Mouse (Mus musculus): ENCODE data around the gene Cryl1. TPM values are rescaled to one million over a fixed set of nuclear protein-coding genes. Genes with fewer than 3 reads are reported as not detected.

Cryl1 gene
- polyA plus RNA-seq, 1 experiment from 2014 or later: 5.2 TPM

- ATAC-seq: no peak
- Histone ChIP-seq H3K9ac (no peak overlapping the region), H3K27ac (no peak overlapping the region), H3K27me3 (no peaks in the 10 kb centered on the region), H3K9me3 (replicated peaks) (no peaks in the 10 kb centered on the region), H3K4me2 (no peak overlapping the region), H3K36me3 (ENCODE audit: poor library complexity, severe bottlenecking) (no peaks in the 10 kb centered on the region), H3K4me1 (no peaks in the 10 kb centered on the region), H3K4me3 (no peak overlapping the region)
- WGBS: 45% methylated on average over 2 of the region's 2 CpGs
Observed at GRCm38 (mm10) chr14:57300530-57300929, 97.8 kb downstream of the Cryl1 start.

- H3K9me3 ChIP-seq (replicated peaks): no peaks in the 10 kb centered on the region
- WGBS: 60% methylated on average over 5 of the region's 5 CpGs
- no peaks in the 10 kb centered on the region for H3K36me3 ChIP-seq (ENCODE audit: poor library complexity, severe bottlenecking)
- no peak for ATAC-seq
- H3K27me3 ChIP-seq: no peaks in the 10 kb centered on the region
- H3K4me1 ChIP-seq: no peaks in the 10 kb centered on the region
- no peak overlapping the region for H3K9ac ChIP-seq
- no peak overlapping the region for H3K4me2 ChIP-seq
- H3K4me3 ChIP-seq: no peak overlapping the region
- no peak overlapping the region for H3K27ac ChIP-seq
Observed at GRCm38 (mm10) chr14:57297672-57298071, 100.7 kb downstream of the Cryl1 start.

GRCm38 (mm10) chr14:57291399-57291942 lies 106.9 kb downstream of the Cryl1 start:
- H3K27ac ChIP-seq: no peak overlapping the region
- H3K4me3 ChIP-seq: no peak overlapping the region
- H3K9me3 ChIP-seq (replicated peaks): no peaks in the 10 kb centered on the region
- ATAC-seq: no peak
- no peak overlapping the region for H3K9ac ChIP-seq
- WGBS: 85% methylated on average over 7 of the region's 7 CpGs
- H3K36me3 ChIP-seq (ENCODE audit: poor library complexity, severe bottlenecking): no peaks in the 10 kb centered on the region
- no peak overlapping the region for H3K4me2 ChIP-seq
- peaks cover 9% of the 10 kb centered on the region; the same call in 1 of the 2 replicates for H3K4me1 ChIP-seq
- no peaks in the 10 kb centered on the region for H3K27me3 ChIP-seq

- Histone ChIP-seq H3K4me2 (no peak overlapping the region), H3K36me3 (ENCODE audit: poor library complexity, severe bottlenecking) (no peaks in the 10 kb centered on the region), H3K27ac (no peak overlapping the region), H3K27me3 (no peaks in the 10 kb centered on the region), H3K4me1 (peaks cover 9% of the 10 kb centered on the region; the same call in 1 of the 2 replicates), H3K4me3 (no peak overlapping the region), H3K9me3 (replicated peaks) (no peaks in the 10 kb centered on the region), H3K9ac (no peak overlapping the region)
- 21% methylated on average over 9 of the region's 9 CpGs for WGBS
- ATAC-seq: no peak
Observed at GRCm38 (mm10) chr14:57289105-57289504, 109.2 kb downstream of the Cryl1 start.

- no peak overlapping the region for H3K4me3 ChIP-seq
- H3K27me3 ChIP-seq: no peaks in the 10 kb centered on the region
- H3K27ac ChIP-seq: no peak overlapping the region
- peaks cover 5% of the 10 kb centered on the region; the same call in 1 of the 2 replicates for H3K4me1 ChIP-seq
- no peak overlapping the region for H3K4me2 ChIP-seq
- H3K9me3 ChIP-seq (replicated peaks): no peaks in the 10 kb centered on the region
- no peak overlapping the region for H3K9ac ChIP-seq
- H3K36me3 ChIP-seq (ENCODE audit: poor library complexity, severe bottlenecking): no peaks in the 10 kb centered on the region
- no peak for ATAC-seq
- 60% methylated on average over 5 of the region's 5 CpGs for WGBS
Observed at GRCm38 (mm10) chr14:57283816-57284215, 114.5 kb downstream of the Cryl1 start.

- 48% methylated on average over 2 of the region's 2 CpGs for WGBS
- Histone ChIP-seq H3K9ac (no peak overlapping the region), H3K4me1 (peaks cover 3% of the 10 kb centered on the region; the same call in 1 of the 2 replicates), H3K9me3 (replicated peaks) (no peaks in the 10 kb centered on the region), H3K27ac (no peak overlapping the region), H3K36me3 (ENCODE audit: poor library complexity, severe bottlenecking) (no peaks in the 10 kb centered on the region), H3K4me2 (no peak overlapping the region), H3K27me3 (no peaks in the 10 kb centered on the region), H3K4me3 (no peak overlapping the region)
- no peak for ATAC-seq
Observed at GRCm38 (mm10) chr14:57282591-57282990, 115.7 kb downstream of the Cryl1 start.

- Histone ChIP-seq H3K27me3 (no peaks in the 10 kb centered on the region), H3K4me2 (no peak overlapping the region), H3K4me3 (no peak overlapping the region), H3K9ac (no peak overlapping the region), H3K27ac (no peak overlapping the region), H3K9me3 (replicated peaks) (no peaks in the 10 kb centered on the region), H3K36me3 (ENCODE audit: poor library complexity, severe bottlenecking) (no peaks in the 10 kb centered on the region), H3K4me1 (peaks cover 3% of the 10 kb centered on the region; the same call in 1 of the 2 replicates)
- no peak for ATAC-seq
- whole genome bisulfite sequencing: 90% methylated on average over 3 of the region's 3 CpGs
Observed at GRCm38 (mm10) chr14:57280835-57281234, 117.5 kb downstream of the Cryl1 start.

- 88% methylated on average over 7 of the region's 7 CpGs for WGBS
- ATAC-seq: no peak
Observed at GRCm38 (mm10) chr14:57276481-57277012, 121.8 kb downstream of the Cryl1 start.

GRCm38 (mm10) chr14:57272341-57272740 lies 126.0 kb downstream of the Cryl1 start:
- Histone ChIP-seq H3K36me3 (ENCODE audit: poor library complexity, severe bottlenecking) (no peaks in the 10 kb centered on the region), H3K9ac (no peak overlapping the region), H3K4me2 (no peak overlapping the region), H3K9me3 (replicated peaks) (no peaks in the 10 kb centered on the region), H3K4me3 (no peak overlapping the region), H3K4me1 (no peaks in the 10 kb centered on the region), H3K27me3 (no peaks in the 10 kb centered on the region), H3K27ac (no peak overlapping the region)
- 74% methylated on average over 1 of the region's 1 CpGs for WGBS
- no peak for ATAC-seq

More at GRCm38 (mm10) chr14:57276481-57277012, 121.8 kb downstream of the Cryl1 start:
- no peaks in the 10 kb centered on the region for H3K4me1 ChIP-seq
- H3K9me3 ChIP-seq (replicated peaks): no peaks in the 10 kb centered on the region
- H3K4me2 ChIP-seq: no peak overlapping the region
- no peaks in the 10 kb centered on the region for H3K36me3 ChIP-seq (ENCODE audit: poor library complexity, severe bottlenecking)
- H3K27me3 ChIP-seq: no peaks in the 10 kb centered on the region
- H3K4me3 ChIP-seq: no peak overlapping the region
- H3K9ac ChIP-seq: no peak overlapping the region
- H3K27ac ChIP-seq: no peak overlapping the region

GRCm38 (mm10) chr14:57271861-57272260 lies 126.5 kb downstream of the Cryl1 start:
- Histone ChIP-seq H3K27me3 (no peaks in the 10 kb centered on the region), H3K9ac (no peak overlapping the region), H3K4me2 (no peak overlapping the region), H3K4me1 (no peaks in the 10 kb centered on the region), H3K36me3 (ENCODE audit: poor library complexity, severe bottlenecking) (no peaks in the 10 kb centered on the region), H3K27ac (no peak overlapping the region), H3K9me3 (replicated peaks) (no peaks in the 10 kb centered on the region), H3K4me3 (no peak overlapping the region)
- 50% methylated on average over 1 of the region's 1 CpGs for WGBS
- ATAC-seq: no peak

GRCm38 (mm10) chr14:57268900-57269299 lies 129.4 kb downstream of the Cryl1 start:
- Histone ChIP-seq H3K4me1 (no peaks in the 10 kb centered on the region), H3K9me3 (replicated peaks) (no peaks in the 10 kb centered on the region), H3K36me3 (ENCODE audit: poor library complexity, severe bottlenecking) (no peaks in the 10 kb centered on the region), H3K4me3 (no peak overlapping the region), H3K27ac (no peak overlapping the region), H3K9ac (no peak overlapping the region), H3K4me2 (no peak overlapping the region), H3K27me3 (no peaks in the 10 kb centered on the region)
- ATAC-seq: no peak
- 79% methylated on average over 3 of the region's 3 CpGs for WGBS

GRCm38 (mm10) chr14:57268344-57268743 lies 130.0 kb downstream of the Cryl1 start:
- no peaks in the 10 kb centered on the region for H3K9me3 ChIP-seq (replicated peaks)
- no peaks in the 10 kb centered on the region for H3K36me3 ChIP-seq (ENCODE audit: poor library complexity, severe bottlenecking)
- H3K9ac ChIP-seq: no peak overlapping the region
- no peak for ATAC-seq
- H3K4me1 ChIP-seq: no peaks in the 10 kb centered on the region
- no peak overlapping the region for H3K4me3 ChIP-seq
- H3K27ac ChIP-seq: no peak overlapping the region
- no peaks in the 10 kb centered on the region for H3K27me3 ChIP-seq
- 92% methylated on average over 3 of the region's 3 CpGs for WGBS
- no peak overlapping the region for H3K4me2 ChIP-seq

GRCm38 (mm10) chr14:57263943-57264342 lies 134.4 kb downstream of the Cryl1 start:
- Histone ChIP-seq H3K27me3 (no peaks in the 10 kb centered on the region), H3K4me2 (no peak overlapping the region), H3K27ac (no peak overlapping the region), H3K36me3 (ENCODE audit: poor library complexity, severe bottlenecking) (no peaks in the 10 kb centered on the region), H3K9ac (no peak overlapping the region), H3K4me3 (no peak overlapping the region), H3K9me3 (replicated peaks) (no peaks in the 10 kb centered on the region), H3K4me1 (no peaks in the 10 kb centered on the region)
- WGBS: 81% methylated on average over 10 of the region's 10 CpGs
- ATAC-seq: no peak

All from forebrain, embryonic 13.5 days (tissue).